ENCODE assay signal across 19 mouse cellular contexts in genomic region chr1:40784306-40784705, GRCm38 (mm10). TPM values are rescaled to one million over a fixed set of nuclear protein-coding genes. Genes with fewer than 3 reads are reported as not detected.
A peak's percentile ranks its signal among the peaks of the same experiment; 100 is the strongest.
DNase-seq lines count a peak whose midpoint lies in the region; ATAC-seq lines count a peak whose summit lies in the region.
"Had no signal": no experiment of that assay in that cellular context is flagged by ENCODE, and none has a peak within 500 bp of the region (broad histone marks: within the 10 kb centered on the region; RNA-seq: fewer than 3 reads in every experiment).

No protein-coding gene starts in this region.

- H3K4me1 ChIP-seq in heart, embryonic 10.5 days = no peaks in the 10 kb centered on the region
- H3K4me1 ChIP-seq in heart, embryonic 12.5 days (replicated peaks) = no peaks in the 10 kb centered on the region

- ATAC-seq in heart, embryonic 12.5 days (ENCODE audit: insufficient number of reproducible peaks, low FRiP score) = no peak
- ATAC-seq: activated CD4-positive, CD25-positive, alpha-beta regulatory T cell, adult 4 months; CD4-positive, CD25-positive, alpha-beta regulatory T cell, adult 4 months; Patski had no signal

- 84% methylated on average over 9 of the region's 9 CpGs for WGBS in heart, embryonic 10.5 days
- 87% methylated on average over 9 of the region's 9 CpGs for WGBS in heart, embryonic 12.5 days

- DNase-seq in heart, adult 11 months = peak; percentile 75
- no peak for DNase-seq in heart, adult 9 months (ENCODE audit: low spot score in 2 of 2)
- peak; percentile 57 for DNase-seq in heart, embryonic 10.5 days (ENCODE audit: low spot score)
- DNase-seq: adrenal gland, adult 2 months; adrenal gland, adult 8-10 months; adrenal gland, postnatal 10 days; adrenal gland, postnatal 14 days; adrenal gland, postnatal 25 days; adrenal gland, postnatal 36 days; B cell, adult 2 months; cerebellum, adult 11 months; cerebellum, adult 11-12 months; cerebellum, adult 18-20 months had no signal

- H3K4me2 ChIP-seq in heart, embryonic 12.5 days = no peak overlapping the region

- H3K27me3 ChIP-seq in heart, embryonic 10.5 days (ENCODE audit: insufficient read depth, poor library complexity, severe bottlenecking) = no peaks in the 10 kb centered on the region
- H3K27me3 ChIP-seq in heart, embryonic 12.5 days (replicated peaks) = no peaks in the 10 kb centered on the region
- H3K27me3 ChIP-seq: CH12.LX, Patski had no signal

- H3K36me3 ChIP-seq in heart, embryonic 10.5 days = peaks cover 13% of the 10 kb centered on the region
- peaks cover 9% of the 10 kb centered on the region for H3K36me3 ChIP-seq in heart, embryonic 12.5 days

- H3K4me3 ChIP-seq in heart, embryonic 10.5 days = no peak overlapping the region
- no peak overlapping the region for H3K4me3 ChIP-seq in heart, embryonic 12.5 days

- no peak overlapping the region for H3K27ac ChIP-seq in heart, embryonic 10.5 days
- no peak overlapping the region for H3K27ac ChIP-seq in heart, embryonic 12.5 days (ENCODE audit: poor library complexity, severe bottlenecking)

- no peak overlapping the region for H3K9ac ChIP-seq in heart, embryonic 12.5 days

- H3K9me3 ChIP-seq in heart, embryonic 10.5 days = no peaks in the 10 kb centered on the region
- peaks cover 7% of the 10 kb centered on the region; the same call in 1 of the 2 replicates for H3K9me3 ChIP-seq in heart, embryonic 12.5 days (replicated peaks)
- H3K9me3 ChIP-seq: G1E had no signal

RNA-seq across cellular contexts. Expression of gene Mfsd9, which starts 6.2 kb away (rescaled TPM):
- polyA plus RNA-seq in heart, embryonic 10.5 days (2016; fragmentation: Nextera tagmentation; extraction: Ambion mirVana) = 1.6 and 2.4 TPM in 2 replicates
- polyA plus RNA-seq in heart, embryonic 12.5 days (2016; fragmentation: Nextera tagmentation; extraction: Ambion mirVana) = 1.7 and 2.1 TPM in 2 replicates

RNA-seq across cellular contexts. Expression of gene Tmem182, which starts 21.1 kb away (rescaled TPM):
- 5.1 and 12.1 TPM in 2 replicates for polyA plus RNA-seq in heart, embryonic 10.5 days (2016; fragmentation: Nextera tagmentation; extraction: Ambion mirVana)
- polyA plus RNA-seq in heart, embryonic 12.5 days (2016; fragmentation: Nextera tagmentation; extraction: Ambion mirVana) = 21.1 and 22.9 TPM in 2 replicates
- polyA plus RNA-seq: activated CD4-positive, CD25-positive, alpha-beta regulatory T cell, adult 4 months; CD4-positive, CD25-positive, alpha-beta regulatory T cell, adult 4 months; G1E; Patski had no signal

Comparison
In these comparisons a context has a peak if more than half of its experiments do, and no peak if none do; other contexts are left out.
1. DNase-seq: peak in heart, adult 11 months (single experiment) and heart, embryonic 10.5 days (single experiment); none in heart, adult 9 months (0 of 2).